ENCODE assay signal across 17 mouse cellular contexts in genomic region chr3:148918425-148918824, GRCm38 (mm10).
DNase-seq lines count a peak whose midpoint lies in the region; ATAC-seq and TF ChIP-seq lines count a peak whose summit lies in the region.
"Had no signal": no experiment of that assay in that cellular context is flagged by ENCODE, and none has a peak within 500 bp of the region (broad histone marks: within the 10 kb centered on the region; RNA-seq: fewer than 3 reads in every experiment).

No protein-coding gene starts in this region.

- H3K4me2 ChIP-seq in heart, embryonic 11.5 days = no peak overlapping the region
- no peak overlapping the region for H3K4me2 ChIP-seq in lung, postnatal 0 days (replicated peaks; ENCODE audit: low read depth, low read length)
- no peak overlapping the region for H3K4me2 ChIP-seq in liver, embryonic 15.5 days
- H3K4me2 ChIP-seq: embryonic facial prominence, embryonic 13.5 days; forebrain, embryonic 13.5 days; limb, embryonic 15.5 days had no signal

- ATAC-seq in heart, embryonic 11.5 days (replicated peaks; ENCODE audit: insufficient number of reproducible peaks, low FRiP score, low TSS enrichment) = no peak
- peak; percentile 42 for ATAC-seq in lung, postnatal 0 days
- ATAC-seq in liver, embryonic 15.5 days (ENCODE audit: insufficient read depth) = peak; percentile 44; the same call in 1 of the 2 replicates
- ATAC-seq: forebrain, embryonic 13.5 days; hindbrain, postnatal 0 days had no signal

- peak; percentile 85 for DNase-seq in heart, adult 11 months
- DNase-seq in lung, postnatal 0 days (ENCODE audit: low spot score) = peak; percentile 41
- no peak for DNase-seq in lung, postnatal 4 days
- DNase-seq in splenic B cell, adult 2 months (ENCODE audit: low read depth, low spot score) = peak; percentile 12
- no peak for DNase-seq in layer of hippocampus, postnatal 10 days (ENCODE audit: low spot score in 2 of 2)
- no peak for DNase-seq in layer of hippocampus, adult 11-12 months (ENCODE audit: low spot score)
- DNase-seq: cerebellum, adult 9-11 months; gastrocnemius, postnatal 10 days; heart, postnatal 10 days; midbrain, embryonic 14.5 days; right cerebral cortex, postnatal 14 days had no signal

- no peak overlapping the region for H3K27ac ChIP-seq in heart, embryonic 11.5 days (ENCODE audit: low read depth, low read length)
- no peak overlapping the region for H3K27ac ChIP-seq in lung, postnatal 0 days (ENCODE audit: low read length)
- no peak overlapping the region for H3K27ac ChIP-seq in liver, embryonic 15.5 days (replicated peaks)
- H3K27ac ChIP-seq: embryonic facial prominence, embryonic 13.5 days; forebrain, embryonic 13.5 days; hindbrain, postnatal 0 days; limb, embryonic 15.5 days had no signal

- WGBS in heart, embryonic 11.5 days (ENCODE audit: insufficient replicate concordance) = 65% methylated on average over 5 of the region's 5 CpGs
- WGBS in lung, postnatal 0 days = 54% methylated on average over 5 of the region's 5 CpGs
- WGBS in liver, embryonic 15.5 days (ENCODE audit: insufficient replicate concordance) = 26% methylated on average over 5 of the region's 5 CpGs

- no peaks in the 10 kb centered on the region for H3K27me3 ChIP-seq in heart, embryonic 11.5 days (ENCODE audit: control insufficient read depth, insufficient read depth, low read length)
- H3K27me3 ChIP-seq in lung, postnatal 0 days (replicated peaks; ENCODE audit: insufficient read depth, low read length) = no peaks in the 10 kb centered on the region
- H3K27me3 ChIP-seq in liver, embryonic 15.5 days = no peaks in the 10 kb centered on the region
- no peaks in the 10 kb centered on the region for H3K27me3 ChIP-seq in splenic B cell, adult 2 months (ENCODE audit: control insufficient read depth, insufficient read depth, low read length, poor library complexity, severe bottlenecking)
- H3K27me3 ChIP-seq: embryonic facial prominence, embryonic 13.5 days; forebrain, embryonic 13.5 days; limb, embryonic 15.5 days had no signal

- H3K4me1 ChIP-seq in heart, embryonic 11.5 days (ENCODE audit: control insufficient read depth, insufficient read depth, low read length) = peaks cover 16% of the 10 kb centered on the region
- 0 out of 2 replicates have a peak, but pooled peaks cover 4% of the 10 kb centered on the region for H3K4me1 ChIP-seq in lung, postnatal 0 days (ENCODE audit: insufficient read depth, low read depth, low read length)
- H3K4me1 ChIP-seq in liver, embryonic 15.5 days (replicated peaks) = no peaks in the 10 kb centered on the region

- no peaks in the 10 kb centered on the region for H3K9me3 ChIP-seq in heart, embryonic 11.5 days (replicated peaks; ENCODE audit: control insufficient read depth, low read length)
- no peaks in the 10 kb centered on the region for H3K9me3 ChIP-seq in lung, postnatal 0 days (ENCODE audit: low read length)
- H3K9me3 ChIP-seq in liver, embryonic 15.5 days (replicated peaks) = no peaks in the 10 kb centered on the region
- H3K9me3 ChIP-seq: embryonic facial prominence, embryonic 13.5 days; forebrain, embryonic 13.5 days; limb, embryonic 15.5 days had no signal

- no peak overlapping the region for H3K9ac ChIP-seq in heart, embryonic 11.5 days (ENCODE audit: low read depth, low read length)
- no peak overlapping the region for H3K9ac ChIP-seq in lung, postnatal 0 days (replicated peaks; ENCODE audit: low read depth)
- H3K9ac ChIP-seq in liver, embryonic 15.5 days = no peak overlapping the region
- H3K9ac ChIP-seq: embryonic facial prominence, embryonic 13.5 days; forebrain, embryonic 13.5 days; limb, embryonic 15.5 days had no signal

- TF ChIP-seq CTCF in lung, postnatal 0 days (IDR thresholded peaks at IDR 0.05) = no peak

- H3K4me3 ChIP-seq in heart, embryonic 11.5 days (ENCODE audit: low read depth, low read length) = no peak overlapping the region
- H3K4me3 ChIP-seq in lung, postnatal 0 days (ENCODE audit: low read depth, low read length) = no peak overlapping the region
- no peak overlapping the region for H3K4me3 ChIP-seq in liver, embryonic 15.5 days (replicated peaks)
- H3K4me3 ChIP-seq: embryonic facial prominence, embryonic 13.5 days; forebrain, embryonic 13.5 days; limb, embryonic 15.5 days had no signal

- TF ChIP-seq EP300 in lung, postnatal 0 days (IDR thresholded peaks at IDR 0.05) = no peak

- H3K36me3 ChIP-seq in heart, embryonic 11.5 days (ENCODE audit: control insufficient read depth, insufficient read depth, low read length) = no peaks in the 10 kb centered on the region
- H3K36me3 ChIP-seq in lung, postnatal 0 days (ENCODE audit: insufficient read depth, low read length) = no peaks in the 10 kb centered on the region
- no peaks in the 10 kb centered on the region for H3K36me3 ChIP-seq in liver, embryonic 15.5 days (replicated peaks)
- no peaks in the 10 kb centered on the region for H3K36me3 ChIP-seq in splenic B cell, adult 2 months (ENCODE audit: control insufficient read depth, insufficient read depth, low read length, poor library complexity, severe bottlenecking)
- H3K36me3 ChIP-seq: embryonic facial prominence, embryonic 13.5 days; limb, embryonic 15.5 days had no signal

Comparison
In these comparisons a context has a peak if more than half of its experiments do, and no peak if none do; other contexts are left out.
1. DNase-seq: peak in heart, adult 11 months (single experiment), lung, postnatal 0 days (single experiment) and splenic B cell, adult 2 months (single experiment); none in lung, postnatal 4 days (0 of 2), layer of hippocampus, postnatal 10 days (0 of 2) and layer of hippocampus, adult 11-12 months (single experiment).